Mouse (Mus musculus): ENCODE measurements around the gene Maip1. TPM values are rescaled to one million over a fixed set of nuclear protein-coding genes. Genes with fewer than 3 reads are reported as not detected.
A peak's percentile ranks its signal among the peaks of the same experiment; 100 is the strongest.

Gene Maip1
- total RNA-seq (2021): 10 to 100 TPM in 1 of 2 experiments, 1 to 10 TPM in 1; 9.3 to 11.2 TPM
- long read RNA-seq, experiment 1, full-length matches to known transcripts: 31 of 34 reads
- long read RNA-seq, experiment 1, partial matches to known transcripts: 0 of 34 reads
- long read RNA-seq, experiment 1, other reads (novel, unspliced or antisense): 3 of 34 reads
- long read RNA-seq, experiment 2, transcript Maip1-201 (5 exons, 3,540 nt): major isoform, 33 of 35 reads
- long read RNA-seq, experiment 2, partial matches to known transcripts: 1 of 35 reads
- long read RNA-seq, experiment 2, other reads (novel, unspliced or antisense): 1 of 35 reads

GRCm38 (mm10) chr1:57406187-57407151 lies at the start of gene Maip1, which contains the start of gene Tyw5:
Gene Maip1, plus strand, starts transcription at chr1:57406328.
Gene Tyw5, minus strand, starts transcription at chr1:57407101.
- DNase-seq (ENCODE audit: low spot score in 2 of 2): peak; percentile 69 to 85

GRCm38 (mm10) chr1:57358546-57358945 lies 47.6 kb upstream of the Maip1 start:
- DNase-seq (ENCODE audit: low spot score in 2 of 2): no peak

- DNase-seq (ENCODE audit: low spot score in 2 of 2): no peak
Observed at GRCm38 (mm10) chr1:57367446-57367845, 38.7 kb upstream of the Maip1 start.

- DNase-seq (ENCODE audit: low spot score in 2 of 2): no peak
Observed at GRCm38 (mm10) chr1:57369111-57369510, 37.0 kb upstream of the Maip1 start.

GRCm38 (mm10) chr1:57370451-57370850 lies 35.7 kb upstream of the Maip1 start:
- DNase-seq (ENCODE audit: low spot score in 2 of 2): no peak

- no peak for DNase-seq (ENCODE audit: low spot score in 2 of 2)
Observed at GRCm38 (mm10) chr1:57375276-57375675, 30.9 kb upstream of the Maip1 start.

GRCm38 (mm10) chr1:57376806-57377205 lies 29.3 kb upstream of the Maip1 start:
- no peak for DNase-seq (ENCODE audit: low spot score in 2 of 2)

GRCm38 (mm10) chr1:57377376-57378341 lies 28.5 kb upstream of the Maip1 start, which contains the start of gene 1700066M21Rik:
Gene 1700066M21Rik, plus strand, starts transcription at chr1:57377620.
- DNase-seq (ENCODE audit: low spot score in 2 of 2): peak; percentile 92 to 95

GRCm38 (mm10) chr1:57386519-57386918 lies 19.6 kb upstream of the Maip1 start:
- no peak for DNase-seq (ENCODE audit: low spot score in 2 of 2)

GRCm38 (mm10) chr1:57387876-57388275 lies 18.3 kb upstream of the Maip1 start:
- no peak for DNase-seq (ENCODE audit: low spot score in 2 of 2)

- no peak for DNase-seq (ENCODE audit: low spot score in 2 of 2)
Observed at GRCm38 (mm10) chr1:57388402-57389155, 17.5 kb upstream of the Maip1 start.

- DNase-seq (ENCODE audit: low spot score in 2 of 2): no peak
Observed at GRCm38 (mm10) chr1:57390993-57391790, 14.9 kb upstream of the Maip1 start.

- no peak for DNase-seq (ENCODE audit: low spot score in 2 of 2)
Observed at GRCm38 (mm10) chr1:57392417-57392816, 13.7 kb upstream of the Maip1 start.

- peak in 1 of 2 experiments; percentile 44 for DNase-seq (ENCODE audit: low spot score in 2 of 2)
Observed at GRCm38 (mm10) chr1:57394051-57394450, 12.1 kb upstream of the Maip1 start.

- no peak for DNase-seq (ENCODE audit: low spot score in 2 of 2)
Observed at GRCm38 (mm10) chr1:57400321-57400720, 5.8 kb upstream of the Maip1 start.

- no peak for DNase-seq (ENCODE audit: low spot score in 2 of 2)
Observed at GRCm38 (mm10) chr1:57400877-57401276, 5.3 kb upstream of the Maip1 start.

GRCm38 (mm10) chr1:57402116-57402515 lies 4.0 kb upstream of the Maip1 start:
- DNase-seq (ENCODE audit: low spot score in 2 of 2): no peak

GRCm38 (mm10) chr1:57408994-57409393 lies 2.9 kb downstream of the Maip1 start:
- no peak for DNase-seq (ENCODE audit: low spot score in 2 of 2)

- no peak for DNase-seq (ENCODE audit: low spot score in 2 of 2)
Observed at GRCm38 (mm10) chr1:57413397-57413796, 7.3 kb downstream of the Maip1 start.
